Mouse (Mus musculus) telencephalon, adult 2 months (tissue): ENCODE measurements around the gene Appbp2.
"Not testable (repeated sequence)": the region's sequence is repeated elsewhere in the genome, so short reads cannot be mapped to it uniquely, and the experiment has no call there.

ENCODE experiments used
- DNase-seq: peaks from one replicate; pipeline ENCODE4 v3.0.0-alpha.2; 2011; ENCODE audit warnings: low read depth, low spot score

Gene Appbp2

GRCm38 (mm10) chr11:85163014-85163413 lies 71.9 kb downstream of the Appbp2 start:
- not testable (repeated sequence) for DNase-seq

GRCm38 (mm10) chr11:85157301-85157700 lies 77.6 kb downstream of the Appbp2 start:
- DNase-seq = no peak

DNA sequence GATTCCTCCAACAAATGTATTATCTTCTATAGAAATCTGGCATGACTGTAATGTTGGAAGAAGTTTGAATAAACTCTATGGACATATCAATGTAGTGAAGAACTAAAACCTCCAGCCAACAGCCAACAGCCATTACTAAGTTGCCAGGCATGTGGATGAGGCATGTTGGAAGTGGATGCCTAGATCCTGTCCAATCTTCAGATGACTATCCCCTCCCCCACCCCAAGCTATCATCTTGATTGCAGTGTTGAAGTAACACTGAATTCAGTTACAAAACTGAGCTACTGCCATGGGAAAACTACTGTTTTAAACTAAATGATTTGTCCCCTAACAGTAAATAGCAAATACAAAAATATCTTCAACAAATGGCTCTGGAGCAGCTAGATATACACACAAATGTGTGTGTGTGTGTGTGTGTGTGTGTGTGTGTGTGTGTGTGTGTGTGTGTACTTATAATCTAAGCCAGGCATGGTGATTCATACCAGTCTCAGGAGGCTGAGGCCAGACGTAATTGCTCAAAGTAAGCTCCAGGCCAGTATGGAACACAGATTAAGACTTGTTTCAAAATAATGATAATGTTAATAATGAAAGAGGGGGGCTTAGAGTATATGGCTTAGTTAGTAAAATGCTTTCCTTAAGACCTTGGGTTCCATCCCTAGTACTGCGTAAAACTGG lies 82.5 kb downstream of the Appbp2 start:
- DNase-seq = no peak

DNA sequence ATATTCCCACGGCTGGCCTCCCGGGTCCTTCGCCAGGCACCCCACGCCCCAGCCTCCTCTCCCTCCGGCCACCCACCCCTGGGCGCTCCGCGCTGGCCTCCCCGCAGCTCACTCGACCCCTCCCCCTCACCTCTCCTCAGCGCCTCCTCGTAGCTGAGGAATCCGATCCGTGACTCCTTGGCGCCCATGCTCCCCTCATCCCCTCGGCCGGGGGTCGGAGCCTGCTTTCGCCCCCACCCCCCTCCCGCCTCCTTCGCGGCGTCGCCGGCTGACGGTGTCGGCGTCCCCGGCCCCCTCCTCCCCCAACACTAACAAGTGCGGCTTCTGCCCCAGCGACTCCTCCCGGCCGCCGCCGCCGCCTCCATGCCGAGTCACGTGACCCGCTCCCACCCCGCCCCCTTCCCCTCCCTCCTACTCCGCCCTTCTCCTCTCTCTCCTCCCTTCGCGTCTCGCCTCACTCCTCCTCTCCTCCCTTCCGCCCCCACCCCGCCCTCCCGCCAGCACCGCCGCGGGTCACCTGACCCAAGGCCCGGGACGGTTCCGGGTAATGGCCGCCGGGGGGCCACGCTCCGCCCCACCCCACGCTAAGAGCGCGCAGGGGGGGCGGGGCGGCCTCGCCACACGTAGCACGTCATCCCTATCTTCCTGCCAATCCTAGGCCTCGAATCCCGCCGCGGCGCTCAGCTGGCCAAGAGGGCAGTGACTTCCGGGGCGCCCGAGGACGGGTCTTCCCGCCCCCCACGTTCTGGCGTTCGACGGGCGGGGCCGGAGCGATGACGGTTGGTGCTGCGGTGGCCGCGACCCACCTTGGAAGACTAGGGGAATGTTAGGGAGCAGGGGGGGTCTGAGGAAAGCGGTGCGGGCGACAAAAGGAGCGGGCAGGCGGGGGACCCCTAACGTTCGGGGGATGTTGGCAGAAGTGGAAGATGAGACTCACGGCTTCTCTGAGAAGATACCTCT lies 95.1 kb downstream of the Appbp2 start, which contains the start of gene Usp32:
Usp32 (minus strand) TSS at position 581 of the 960 bp plus-strand sequence.
- peak; percentile 95 for DNase-seq

DNA sequence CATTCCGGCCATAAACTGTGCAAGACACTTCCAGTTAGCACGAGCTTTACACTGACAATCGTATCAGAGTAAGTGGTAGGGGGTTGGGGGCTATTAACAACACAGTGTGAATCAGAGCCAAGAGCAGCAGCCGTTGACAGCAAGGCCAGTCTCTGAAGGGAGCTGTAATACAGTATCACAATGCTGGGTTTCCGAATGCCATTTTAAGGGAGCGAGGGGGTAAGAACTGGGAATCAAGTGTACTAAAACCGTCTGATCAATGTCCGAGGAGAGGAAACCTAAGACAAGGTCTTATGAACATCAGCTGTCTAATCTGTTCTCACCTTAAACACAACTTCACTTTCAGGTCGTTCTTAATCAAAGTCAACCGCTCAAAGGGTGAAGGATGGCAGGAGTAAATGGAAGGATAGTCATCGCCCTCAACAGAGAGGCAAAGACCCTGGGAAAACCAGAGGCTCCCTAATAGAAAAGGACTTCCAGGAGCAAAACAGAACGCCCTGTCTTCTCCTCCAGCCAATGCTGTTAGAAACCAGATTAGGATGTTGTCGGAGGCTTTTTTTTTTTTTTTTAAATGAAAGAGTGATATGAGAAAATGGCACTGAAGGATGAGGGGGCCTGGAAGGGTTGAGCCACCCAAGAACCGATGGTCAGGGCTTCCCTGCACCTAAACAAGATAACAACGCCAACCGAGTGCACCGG lies 96.0 kb downstream of the Appbp2 start:
- DNase-seq = no peak
